Comparison of ENCODE assay signal across 7 mouse cellular contexts in genomic region chr8:119358836-119359235, GRCm38 (mm10). TPM values are rescaled to one million over a fixed set of nuclear protein-coding genes. Genes with fewer than 3 reads are reported as not detected.
DNase-seq lines count a peak whose midpoint lies in the region; ATAC-seq and TF ChIP-seq lines count a peak whose summit lies in the region.

No protein-coding gene starts in this region.

- ATAC-seq in kidney, postnatal 0 days (replicated peaks; ENCODE audit: low FRiP score, low read depth): 0 out of 2 replicates have a peak, but pooled peaks have one; percentile 21
- ATAC-seq in megakaryocyte-erythroid progenitor cell, adult 5-6 weeks (replicated peaks; ENCODE audit: low FRiP score, low TSS enrichment, poor library complexity, severe bottlenecking): peak; percentile 81

- no peak overlapping the region for H3K4me2 ChIP-seq in kidney, postnatal 0 days (ENCODE audit: low read length)

- no peaks in the 10 kb centered on the region for H3K27me3 ChIP-seq in kidney, postnatal 0 days (ENCODE audit: insufficient read depth, low read length)

- H3K9ac ChIP-seq in kidney, postnatal 0 days (ENCODE audit: low read depth, low read length): no peak overlapping the region

- no peaks in the 10 kb centered on the region for H3K9me3 ChIP-seq in kidney, postnatal 0 days (replicated peaks; ENCODE audit: low read length)

- TF ChIP-seq CTCF in kidney, postnatal 0 days (IDR thresholded peaks at IDR 0.05; ENCODE audit: low read depth): peak; percentile 74

- DNase-seq in layer of hippocampus, postnatal 25 days (ENCODE audit: extremely low spot score in 1 of 2, low spot score in 1 of 2): peak; percentile 23 to 58
- DNase-seq in layer of hippocampus, postnatal 36 days: no peak
- peak; percentile 27 for DNase-seq in Muller cell, postnatal 12 days (ENCODE audit: inconsistent ontology term)
- peak; percentile 35 for DNase-seq in c-Kit-positive CD71-positive TER-119-positive erythroid progenitor cells, embryonic 14.5 days (ENCODE audit: low spot score)
- DNase-seq in kidney, postnatal 0 days (ENCODE audit: low spot score): no peak
- peak; percentile 53 to 63 for DNase-seq in thymus, postnatal 36 days

- WGBS in kidney, postnatal 0 days: 48% methylated on average over 14 of the region's 14 CpGs

- no peaks in the 10 kb centered on the region for H3K36me3 ChIP-seq in kidney, postnatal 0 days (ENCODE audit: insufficient read depth, low read length)

- H3K27ac ChIP-seq in kidney, postnatal 0 days: no peak overlapping the region

- H3K4me1 ChIP-seq in kidney, postnatal 0 days (replicated peaks; ENCODE audit: insufficient read depth, low read length): no peaks in the 10 kb centered on the region

- no peak overlapping the region for H3K4me3 ChIP-seq in kidney, postnatal 0 days (replicated peaks; ENCODE audit: low read depth, low read length)

RNA-seq across cellular contexts. Expression of gene Hsbp1, which starts 14.5 kb away (rescaled TPM):
- 100 to 1,000 TPM; 364 to 405 TPM for total RNA-seq in layer of hippocampus, postnatal 25 days (2021)
- total RNA-seq in layer of hippocampus, postnatal 36 days (2021): 100 to 1,000 TPM; 346 to 354 TPM
- 354 and 357 TPM in 2 replicates for polyA plus RNA-seq in kidney, postnatal 0 days (2015; fragmentation: Nextera tagmentation; extraction: Ambion mirVana)
- 89.2 and 116 TPM in 2 replicates for total RNA-seq in megakaryocyte-erythroid progenitor cell, adult 5-6 weeks (2014; fragmentation: Nextera tagmentation)
- 103 and 110 TPM in 2 replicates for total RNA-seq in megakaryocyte-erythroid progenitor cell, adult 5-6 weeks (2017)

RNA-seq across cellular contexts. Expression of gene Mlycd, which starts 35.8 kb away (rescaled TPM):
- total RNA-seq in layer of hippocampus, postnatal 25 days (2021): 10 to 100 TPM; 28.7 to 30.0 TPM
- total RNA-seq in layer of hippocampus, postnatal 36 days (2021): 10 to 100 TPM; 26.5 to 28.6 TPM
- 19.5 and 21.9 TPM in 2 replicates for polyA plus RNA-seq in kidney, postnatal 0 days (2015; fragmentation: Nextera tagmentation; extraction: Ambion mirVana)
- total RNA-seq in megakaryocyte-erythroid progenitor cell, adult 5-6 weeks (2014; fragmentation: Nextera tagmentation): 5.9 and 9.0 TPM in 2 replicates
- 5.8 and 6.2 TPM in 2 replicates for total RNA-seq in megakaryocyte-erythroid progenitor cell, adult 5-6 weeks (2017)

Comparison
In these comparisons a context has a peak if more than half of its experiments do, and no peak if none do; other contexts are left out.
1. DNase-seq: peak in layer of hippocampus, postnatal 25 days (2 of 2), Muller cell, postnatal 12 days (single experiment), c-Kit-positive CD71-positive TER-119-positive erythroid progenitor cells, embryonic 14.5 days (single experiment) and thymus, postnatal 36 days (2 of 2); none in layer of hippocampus, postnatal 36 days (0 of 2) and kidney, postnatal 0 days (single experiment).